Mouse (Mus musculus) liver, embryonic 14.5 days (tissue): ENCODE data around the gene Tbc1d10c. TPM values are rescaled to one million over a fixed set of nuclear protein-coding genes. Genes with fewer than 3 reads are reported as not detected.

Experiments
- ATAC-seq: fragments of 200-750 bp; cut with Nextera tagmentation; 2 replicates; pipeline ENCODE4 v1.8.0; 2017; ENCODE audit warnings: moderate number of reproducible peaks, mild to moderate bottlenecking, moderate library complexity; ENCODE audit not compliant: insufficient read depth
- DNase-seq, 3 experiments: peaks; one replicate each; pipeline ENCODE4 v3.0.0-alpha.2; 2012 to 2013; ENCODE audit warnings: low read depth in 3 of 3, low spot score in 3 of 3
- H3K27ac ChIP-seq: fragments of 300-500 bp; sonication (generic); 2 replicates; pipeline ENCODE4 v1.5.1; 2014; ENCODE audit warnings: moderate library complexity, mild to moderate bottlenecking, control low read depth, inconsistent platforms
- H3K27me3 ChIP-seq: fragments of 300-500 bp; sonication (generic); 2 replicates; pipeline ENCODE4 v1.6.1; 2014; ENCODE audit warnings: mild to moderate bottlenecking, low read length, moderate library complexity; ENCODE audit not compliant: control insufficient read depth, insufficient read depth
- H3K36me3 ChIP-seq: fragments of 300-500 bp; sonication (generic); replicated peaks from 2 replicates; pipeline ENCODE4 v1.6.1; 2014; ENCODE audit warnings: low read depth; ENCODE audit not compliant: control insufficient read depth, insufficient read depth
- H3K4me1 ChIP-seq, 2 experiments: fragments of 200-500 bp in 1 of 2; fragments of 300-500 bp in 1 of 2; sonication (generic) in 1 of 2; replicated peaks; 2 replicates each; pipeline ENCODE4 v1.6.1; 2012 to 2014; ENCODE audit warnings: antibody characterized with exemption in 1 of 2, inconsistent platforms in 1 of 2, low read length in 1 of 2; ENCODE audit not compliant: control insufficient read depth in 2 of 2, insufficient read depth in 2 of 2
- H3K4me2 ChIP-seq: fragments of 300-500 bp; sonication (generic); 2 replicates; pipeline ENCODE4 v1.6.1; 2014; ENCODE audit warnings: low read depth, mild to moderate bottlenecking, control low read depth, moderate library complexity
- H3K4me3 ChIP-seq, 2 experiments: fragments of 200-500 bp in 1 of 2; fragments of 300-500 bp in 1 of 2; sonication (generic) in 1 of 2; 2 replicates each; pipeline ENCODE4 v1.5.1; 2012 to 2014; ENCODE audit warnings: low read depth in 2 of 2, low read length in 2 of 2, mild to moderate bottlenecking in 2 of 2, control low read depth in 1 of 2, inconsistent platforms in 1 of 2, moderate library complexity in 1 of 2; ENCODE audit not compliant: insufficient read depth in 1 of 2
- H3K9ac ChIP-seq: fragments of 300-500 bp; sonication (generic); replicated peaks from 2 replicates; pipeline ENCODE4 v1.6.1; 2014; ENCODE audit warnings: mild to moderate bottlenecking, control low read depth, moderate library complexity
- H3K9me3 ChIP-seq: fragments of 300-500 bp; sonication (generic); 2 replicates; pipeline ENCODE4 v1.6.1; 2016; ENCODE audit warnings: low read length, mixed read lengths; ENCODE audit not compliant: control insufficient read depth
- CTCF ChIP-seq: IDR thresholded peaks from 2 replicates; pipeline ENCODE4 v1.5.1; 2016; ENCODE audit warnings: antibody characterized with exemption, low read depth, control low read depth
- EP300 ChIP-seq: IDR thresholded peaks from 2 replicates; pipeline ENCODE4 v1.6.1; 2016; ENCODE audit warnings: antibody characterized with exemption, low read depth
- WGBS: fragments of 180-500 bp; shearing (Covaris S2); extraction: QIAGEN DNeasy Blood & Tissue Kit; methylation state at CpG from one replicate; pipeline ENCODE4 v1.1.7; 2014; ENCODE audit not compliant: insufficient replicate concordance; 5-methylcytosine and 5-hydroxymethylcytosine counted together
- polyA plus RNA-seq, 2 experiments: library from polyadenylated mRNA; depleted of rRNA in 1 of 2; stranded (reverse) in 1 of 2; unstranded in 1 of 2; fragments of >200 nt; fragmentation: Nextera tagmentation in 1 of 2; extraction: Ambion mirVana in 1 of 2; gene quantifications; 2 replicates each; pipeline versions ENCODE4 v1.2.1 to v1.2.3; 2012 to 2014

Tbc1d10c gene
- polyA plus RNA-seq, 2 experiments: 2.5 to 2.6 TPM

DNA sequence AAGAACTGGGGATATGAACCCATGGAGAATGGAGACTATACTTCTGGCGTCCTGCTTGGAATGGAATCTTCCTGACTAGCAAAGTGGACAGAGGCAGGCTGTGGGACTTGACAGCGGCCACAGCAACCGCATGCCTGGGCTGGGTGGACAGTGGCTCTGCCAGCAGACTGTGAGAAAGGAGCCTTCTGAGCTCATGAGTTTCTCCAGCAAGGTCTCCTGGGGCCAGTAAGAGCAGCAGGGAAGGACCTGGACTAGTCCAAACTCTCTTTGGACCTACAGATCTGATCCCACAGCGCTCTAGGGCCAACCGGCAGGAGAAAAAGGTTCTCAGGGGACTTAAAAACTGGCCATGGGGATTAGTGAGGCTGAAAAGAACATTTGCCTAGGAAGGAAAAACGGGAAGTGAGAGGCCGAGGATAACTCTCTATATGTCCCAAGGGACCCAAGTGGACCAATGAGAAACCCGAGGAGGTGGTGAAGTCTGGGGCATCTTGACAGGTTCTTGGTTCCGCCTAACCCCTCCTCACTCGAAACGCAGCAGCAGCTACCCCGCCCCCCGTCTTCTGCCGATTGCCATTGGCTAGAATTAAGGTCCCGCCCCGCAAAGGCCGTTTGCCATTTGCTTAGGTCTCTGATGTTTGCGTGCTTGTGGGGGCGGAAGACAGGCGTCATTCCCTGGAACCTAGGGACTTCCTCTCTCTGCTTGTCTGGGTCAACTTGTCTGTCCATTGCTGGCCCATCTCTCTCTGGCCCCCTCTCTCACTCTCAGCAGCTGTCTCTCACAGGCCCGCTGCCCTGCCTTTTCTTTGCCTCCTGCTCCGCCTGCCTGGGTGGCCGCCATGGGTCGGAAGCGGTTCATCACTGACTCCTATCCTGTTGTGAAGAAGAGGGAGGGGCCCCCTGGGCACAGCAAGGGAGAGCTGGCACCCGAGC lies 40.4 kb upstream of the Tbc1d10c start, which contains the start of gene Pold4:
TSS of gene Pold4 (plus strand) at position 647 of the 933 bp plus-strand sequence.
- Histone ChIP-seq H3K27me3 (peaks cover 2% of the 10 kb centered on the region; the same call in 1 of the 2 replicates), H3K9ac (peak within 1 kb of the TSS; percentile 63), H3K4me1 (peaks cover 5 to 13% of the 10 kb centered on the region in 2 experiments; a peak in 3 of 4 replicates), H3K27ac (peak within 1 kb of the TSS; percentile 72), H3K4me3 (peak within 1 kb of the TSS; percentile 68 to 95), H3K9me3 (no peaks in the 10 kb centered on the region), H3K36me3 (no peaks in the 10 kb centered on the region), H3K4me2 (peak within 1 kb of the TSS; percentile 82)
- 12% methylated on average over 26 of the region's 26 CpGs for WGBS
- DNase-seq (peak; percentile 81 to 85 (median 84)), ATAC-seq (peak; percentile 86)
- no peak for TF ChIP-seq EP300
- TF ChIP-seq CTCF: no peak

GRCm38 (mm10) chr19:4230415-4230814 lies 39.3 kb upstream of the Tbc1d10c start:
- Histone ChIP-seq H3K27ac (no peak overlapping the region), H3K36me3 (no peaks in the 10 kb centered on the region), H3K9ac (no peak overlapping the region), H3K9me3 (no peaks in the 10 kb centered on the region), H3K4me3 (no peak overlapping the region), H3K27me3 (peaks cover 2% of the 10 kb centered on the region; the same call in 1 of the 2 replicates), H3K4me1 (peaks cover 5 to 13% of the 10 kb centered on the region in 2 experiments; a peak in 3 of 4 replicates), H3K4me2 (no peak overlapping the region)
- ATAC-seq (no peak), DNase-seq (no peak)
- TF ChIP-seq CTCF (no peak), EP300 (no peak)
- WGBS: 63% methylated on average over 8 of the region's 8 CpGs

DNA sequence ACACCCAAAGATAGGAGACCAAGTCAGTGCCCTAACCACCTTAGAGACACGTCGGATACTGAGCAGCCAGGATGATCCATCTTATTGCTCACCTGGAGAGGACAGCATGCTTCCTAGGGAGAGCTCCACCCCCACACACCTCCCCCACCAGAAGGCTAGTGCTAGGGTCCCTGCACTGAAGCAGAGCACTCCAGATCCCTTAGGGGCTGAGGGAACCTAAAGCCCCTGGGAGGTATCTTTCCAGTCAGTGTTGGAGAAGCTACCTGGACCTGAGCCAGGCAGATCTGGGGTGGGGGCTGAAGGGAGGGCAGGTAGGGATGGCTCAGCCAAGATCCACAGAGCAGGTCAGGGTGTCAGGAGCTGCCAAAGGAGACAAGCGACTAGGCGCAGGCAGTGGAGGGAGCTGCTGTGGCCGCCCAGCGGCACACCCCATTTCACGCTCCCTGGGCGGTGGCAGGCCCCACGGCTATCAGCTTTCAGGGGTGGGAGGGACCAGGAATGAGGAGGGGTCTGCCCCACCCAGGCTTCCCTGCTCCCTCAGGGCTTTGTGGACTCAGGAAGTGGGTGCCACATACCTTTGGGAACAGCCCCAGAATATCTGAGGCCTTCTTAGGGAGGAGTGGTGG lies 38.5 kb upstream of the Tbc1d10c start:
- H3K36me3 ChIP-seq: no peaks in the 10 kb centered on the region
- H3K4me2 ChIP-seq: no peak overlapping the region
- H3K27ac ChIP-seq: no peak overlapping the region
- no peak overlapping the region for H3K9ac ChIP-seq
- H3K4me1 ChIP-seq: peaks cover 5 to 13% of the 10 kb centered on the region in 2 experiments; a peak in 3 of 4 replicates
- ATAC-seq: no peak
- H3K4me3 ChIP-seq: no peak overlapping the region
- DNase-seq: no peak
- TF ChIP-seq CTCF (no peak), EP300 (no peak)
- peaks cover 2% of the 10 kb centered on the region; the same call in 1 of the 2 replicates for H3K27me3 ChIP-seq
- WGBS: 53% methylated on average over 6 of the region's 9 CpGs
- H3K9me3 ChIP-seq: no peaks in the 10 kb centered on the region

DNA sequence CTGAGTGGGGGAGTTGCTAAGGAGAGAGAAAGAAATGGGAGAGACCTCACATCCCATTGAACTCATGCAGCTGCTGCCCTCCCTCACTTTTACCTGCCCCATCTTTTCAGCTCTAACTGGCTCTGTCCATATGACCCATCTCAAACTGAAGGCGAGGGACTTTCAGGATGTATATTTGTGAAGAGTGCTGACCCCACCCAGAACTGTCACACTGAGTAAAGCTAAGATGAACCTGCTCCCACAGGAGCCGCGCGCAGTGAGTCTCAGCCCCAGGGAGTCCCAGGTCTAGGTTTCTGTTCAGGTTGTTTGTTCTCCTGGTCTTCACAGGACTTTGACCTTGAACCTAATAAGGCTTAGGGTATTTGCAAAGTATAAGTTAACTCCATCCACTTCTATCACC lies 37.8 kb upstream of the Tbc1d10c start:
- Histone ChIP-seq H3K27ac (no peak overlapping the region), H3K4me2 (no peak overlapping the region), H3K4me3 (no peak overlapping the region), H3K27me3 (peaks cover 2% of the 10 kb centered on the region; the same call in 1 of the 2 replicates), H3K9me3 (no peaks in the 10 kb centered on the region), H3K4me1 (peaks cover 5 to 13% of the 10 kb centered on the region in 2 experiments; a peak in 3 of 4 replicates), H3K36me3 (no peaks in the 10 kb centered on the region), H3K9ac (no peak overlapping the region)
- TF ChIP-seq CTCF (no peak), EP300 (no peak)
- DNase-seq (no peak), ATAC-seq (no peak)
- WGBS: 72% methylated on average over 4 of the region's 4 CpGs
